In the genomic region with DNA sequence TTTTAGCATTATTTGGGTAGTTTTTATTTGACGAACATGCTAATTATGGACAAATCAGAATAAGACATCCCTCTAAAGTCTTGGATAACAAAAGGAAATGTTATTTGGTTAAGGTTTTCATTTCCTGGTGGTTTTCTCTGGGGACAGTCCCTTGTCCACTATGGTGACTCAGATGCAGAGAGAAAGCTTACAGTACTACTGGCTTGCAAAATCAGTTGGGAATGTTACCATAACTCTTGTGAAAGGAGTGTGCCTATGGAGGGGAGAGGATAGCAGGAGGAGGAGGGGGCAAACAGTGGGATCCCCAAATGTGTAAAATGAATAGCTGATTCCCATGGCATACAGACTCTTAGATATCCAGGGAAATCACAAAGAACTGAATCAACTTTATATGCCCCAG, we compare ENCODE assay signal across 27 mouse cellular contexts.
"Had no signal": no experiment of that assay in that cellular context is flagged by ENCODE, and none has a peak within 500 bp of the region (broad histone marks: within the 10 kb centered on the region; RNA-seq: fewer than 3 reads in every experiment).

No protein-coding gene starts in this region.

- DNase-seq: gastrocnemius, adult 2 months; gastrocnemius, postnatal 10 days; gastrocnemius, postnatal 25 days; heart, adult 18-20 months; heart, postnatal 14 days; heart, postnatal 36 days; kidney, adult 11 months; kidney, adult 2 months; kidney, adult 9 months; kidney, postnatal 14 days; kidney, postnatal 36 days; layer of hippocampus, adult 9-11 months; layer of hippocampus, postnatal 36 days; left cerebral cortex, postnatal 4 days had no signal

- ATAC-seq: hindbrain, postnatal 0 days; intestine, embryonic 16.5 days; liver, embryonic 12.5 days had no signal

- H3K27ac ChIP-seq: gastrocnemius, adult 2 months; heart, embryonic 13.5 days; heart, embryonic 15.5 days; hindbrain, embryonic 13.5 days; hindbrain, embryonic 15.5 days; hindbrain, postnatal 0 days; kidney, embryonic 15.5 days; kidney, postnatal 0 days; limb, embryonic 13.5 days; limb, embryonic 15.5 days; liver, embryonic 12.5 days; liver, embryonic 14.5 days had no signal

- H3K4me2 ChIP-seq: heart, embryonic 11.5 days; heart, embryonic 13.5 days; heart, embryonic 15.5 days; hindbrain, embryonic 13.5 days; hindbrain, embryonic 15.5 days; kidney, embryonic 15.5 days; limb, embryonic 13.5 days; limb, embryonic 15.5 days; liver, embryonic 12.5 days had no signal

- H3K27me3 ChIP-seq: heart, embryonic 13.5 days; heart, embryonic 15.5 days; hindbrain, embryonic 13.5 days; hindbrain, embryonic 15.5 days; kidney, embryonic 15.5 days; limb, embryonic 13.5 days; limb, embryonic 15.5 days; liver, embryonic 12.5 days had no signal

- H3K4me3 ChIP-seq: gastrocnemius, adult 2 months; heart, embryonic 13.5 days; heart, embryonic 15.5 days; hindbrain, embryonic 13.5 days; hindbrain, embryonic 15.5 days; kidney, embryonic 15.5 days; limb, embryonic 13.5 days; limb, embryonic 15.5 days; liver, embryonic 12.5 days had no signal

- H3K9me3 ChIP-seq: heart, embryonic 13.5 days; heart, embryonic 15.5 days; hindbrain, embryonic 13.5 days; hindbrain, embryonic 15.5 days; kidney, embryonic 15.5 days; limb, embryonic 13.5 days; limb, embryonic 15.5 days; liver, embryonic 12.5 days had no signal

- H3K9ac ChIP-seq: heart, embryonic 13.5 days; heart, embryonic 15.5 days; hindbrain, embryonic 13.5 days; hindbrain, embryonic 15.5 days; kidney, embryonic 15.5 days; limb, embryonic 13.5 days; limb, embryonic 15.5 days; liver, embryonic 12.5 days; liver, embryonic 14.5 days had no signal

- H3K4me1 ChIP-seq: heart, embryonic 13.5 days; heart, embryonic 15.5 days; hindbrain, embryonic 13.5 days; liver, embryonic 12.5 days had no signal

- H3K36me3 ChIP-seq: heart, embryonic 13.5 days; heart, embryonic 15.5 days; hindbrain, embryonic 13.5 days; hindbrain, embryonic 15.5 days; kidney, embryonic 15.5 days; limb, embryonic 13.5 days; limb, embryonic 15.5 days; liver, embryonic 12.5 days had no signal
